Mouse (Mus musculus) thymus, adult 2 months (tissue): ENCODE measurements around the gene Rbp7.
"Not testable (repeated sequence)": the region's sequence is repeated elsewhere in the genome, so short reads cannot be mapped to it uniquely, and the experiment has no call there.

Source experiments
- CTCF ChIP-seq: fragments of 200-500 bp; IDR thresholded peaks from 2 replicates; pipeline ENCODE4 v1.5.1; 2012; ENCODE audit warnings: mild to moderate bottlenecking, control low read depth, low read length, moderate library complexity, borderline replicate concordance; ENCODE audit not compliant: control insufficient read depth, poor library complexity, insufficient read depth; ENCODE audit errors: extremely low read depth
- POLR2A ChIP-seq: fragments of 200-500 bp; IDR thresholded peaks from 2 replicates; pipeline ENCODE4 v1.6.1; 2012; ENCODE audit warnings: mild to moderate bottlenecking, low read length, control low read depth, moderate library complexity; ENCODE audit not compliant: control insufficient read depth, poor library complexity, insufficient read depth; ENCODE audit errors: extremely low read depth

GRCm38 (mm10) chr4:149460475-149460874 is 5.7 kb upstream of the Rbp7 start:
- not testable (repeated sequence) for TF ChIP-seq POLR2A, CTCF
